Mouse (Mus musculus) cerebellum, postnatal 14 days (tissue): ENCODE measurements at regions not wholly inside any gene's neighbourhood (a gene's known extent, or its start where the extent isn't known, plus 50 kb on each side); places are given as distances from the start of the nearest gene placed in this dataset.

Source experiments
- DNase-seq, 2 experiments: peaks; one replicate each; pipeline ENCODE4 v3.0.0; 2021; ENCODE audit warnings: mixed read lengths in 2 of 2

DNA sequence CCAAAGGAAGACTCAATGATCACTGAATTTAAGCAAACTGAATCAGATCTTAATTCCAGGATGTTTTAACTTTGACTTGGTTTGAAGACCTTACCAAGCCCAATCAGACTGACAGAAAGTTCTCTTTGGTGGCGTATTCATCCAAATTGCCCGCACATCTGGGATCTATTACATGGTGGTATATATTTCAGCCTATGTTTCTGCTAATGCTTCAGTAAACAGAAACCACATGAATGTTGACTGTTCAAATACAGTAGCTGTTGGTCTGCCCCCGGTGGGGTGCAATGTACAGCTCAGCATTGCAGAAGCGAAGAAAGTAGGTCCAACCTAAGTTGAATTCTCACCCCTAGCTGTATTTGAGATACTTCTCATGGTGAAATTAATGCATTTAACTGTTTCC, 346.5 kb downstream of the Nuak1 start:
- no peak for DNase-seq

DNA sequence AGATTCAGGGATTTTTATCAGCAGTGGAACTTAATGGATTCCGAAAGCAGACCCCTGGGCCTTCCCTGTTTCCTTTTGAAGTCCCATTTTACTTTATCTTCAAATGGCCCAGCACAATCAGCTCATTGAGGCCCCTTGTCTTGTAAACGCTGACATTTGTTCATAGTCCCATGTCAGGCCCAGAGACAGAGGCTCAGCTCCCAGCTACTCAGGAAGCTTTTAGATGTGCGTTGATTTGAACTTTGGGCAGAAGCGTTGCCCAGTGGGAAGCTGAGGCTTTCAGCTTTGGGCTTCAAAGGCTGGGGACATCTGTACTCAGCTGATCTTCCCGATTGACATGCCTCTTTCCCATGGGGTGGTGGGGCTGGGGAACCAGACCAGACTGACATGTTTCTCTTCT, 343.2 kb downstream of the Nuak1 start:
- DNase-seq: no peak

DNA sequence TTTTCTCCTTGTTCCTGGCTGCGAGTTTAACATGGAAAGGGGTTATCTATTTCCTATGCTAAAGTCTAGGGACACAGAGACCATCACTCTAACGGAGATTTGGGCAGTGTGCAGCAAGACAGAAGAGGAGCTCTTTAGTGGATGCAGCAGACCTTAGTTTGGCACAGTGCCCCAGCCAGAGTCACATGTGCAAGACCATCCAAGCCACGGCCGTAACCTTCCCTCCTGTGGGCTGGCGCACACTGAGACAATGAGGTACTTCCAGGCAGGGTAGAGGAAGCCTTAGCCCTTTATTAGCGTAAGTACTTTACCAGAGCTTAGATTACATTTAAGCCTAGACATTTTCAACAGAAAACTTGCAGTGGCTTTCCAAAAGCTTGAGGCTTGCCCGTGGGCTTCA, 336.4 kb downstream of the Nuak1 start:
- DNase-seq: peak; percentile 45 to 62

DNA sequence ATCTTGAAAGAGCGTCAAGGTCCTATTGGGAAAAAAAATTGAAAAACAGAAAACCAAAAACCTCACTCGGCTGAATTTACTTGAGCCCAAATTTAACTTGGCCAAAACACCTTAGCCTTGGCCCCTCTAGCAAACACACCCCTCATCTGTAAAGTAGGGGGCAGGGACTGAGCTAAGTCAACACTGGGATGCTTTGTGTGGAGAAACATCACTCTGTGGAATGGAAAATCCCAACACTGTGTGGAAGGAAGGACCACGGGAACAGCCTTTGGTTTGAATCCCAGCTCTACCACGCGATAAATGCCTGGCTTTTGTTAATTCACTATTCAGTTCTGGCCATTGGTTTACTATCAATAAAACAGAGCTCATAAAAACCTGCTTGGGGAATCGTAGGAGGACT, 335.8 kb downstream of the Nuak1 start:
- no peak for DNase-seq

GRCm38 (mm10) chr10:84109680-84110371, 330.6 kb downstream of the Nuak1 start:
- DNase-seq: no peak

DNA sequence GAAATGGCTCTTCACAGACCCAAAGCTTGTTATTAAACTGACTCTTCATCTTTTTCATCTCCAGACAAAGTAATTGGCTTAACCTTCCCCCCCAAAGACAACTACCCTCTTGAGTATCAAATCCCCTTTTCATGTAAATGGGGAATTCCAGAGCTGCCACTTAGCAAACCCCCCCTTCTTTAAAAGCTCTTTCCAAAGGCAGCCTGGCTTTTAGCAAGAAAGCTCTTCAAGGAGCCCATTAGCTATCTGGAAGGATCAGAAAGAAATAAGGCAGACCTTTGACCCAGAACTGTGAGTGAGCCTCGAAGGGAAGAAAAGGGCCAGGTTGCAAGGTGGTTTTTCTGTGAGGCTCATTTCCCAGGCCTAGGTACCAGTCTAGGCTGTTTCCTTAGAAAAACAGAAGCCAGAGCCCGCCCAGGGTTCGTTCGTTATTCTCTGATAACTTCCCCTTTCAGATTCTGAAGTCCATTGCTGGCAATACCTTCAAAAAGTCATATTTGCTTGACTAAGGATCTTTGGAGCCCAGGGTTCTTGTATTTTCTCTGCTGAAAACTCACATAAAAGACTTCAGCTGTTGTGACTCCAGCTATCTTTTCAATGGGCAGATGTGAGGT, 329.9 kb downstream of the Nuak1 start:
- no peak for DNase-seq

- DNase-seq: no peak
Observed at GRCm38 (mm10) chr10:84111502-84111901, 328.9 kb downstream of the Nuak1 start.

DNA sequence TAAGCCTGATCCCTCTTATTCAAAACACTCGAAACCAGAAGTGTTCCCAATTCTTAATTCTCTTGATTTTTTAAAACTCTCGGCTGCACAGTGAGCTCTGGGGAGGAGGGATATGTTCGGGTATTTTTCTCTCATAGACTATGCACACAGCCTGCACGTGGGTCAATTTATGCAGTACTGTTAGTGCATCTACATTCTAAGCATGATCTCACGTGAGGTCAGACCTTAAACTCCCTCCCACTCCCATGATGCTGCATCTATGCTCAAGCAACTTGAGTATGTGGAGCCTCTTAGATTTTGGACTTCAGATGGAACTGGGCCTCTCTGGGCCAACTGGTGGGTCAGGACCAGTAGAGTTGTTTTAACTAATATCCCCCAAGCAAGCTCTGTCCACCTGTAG, 328.5 kb downstream of the Nuak1 start:
- DNase-seq: no peak

- DNase-seq: no peak
Observed at GRCm38 (mm10) chr10:84119952-84120550, 320.3 kb downstream of the Nuak1 start.

DNA sequence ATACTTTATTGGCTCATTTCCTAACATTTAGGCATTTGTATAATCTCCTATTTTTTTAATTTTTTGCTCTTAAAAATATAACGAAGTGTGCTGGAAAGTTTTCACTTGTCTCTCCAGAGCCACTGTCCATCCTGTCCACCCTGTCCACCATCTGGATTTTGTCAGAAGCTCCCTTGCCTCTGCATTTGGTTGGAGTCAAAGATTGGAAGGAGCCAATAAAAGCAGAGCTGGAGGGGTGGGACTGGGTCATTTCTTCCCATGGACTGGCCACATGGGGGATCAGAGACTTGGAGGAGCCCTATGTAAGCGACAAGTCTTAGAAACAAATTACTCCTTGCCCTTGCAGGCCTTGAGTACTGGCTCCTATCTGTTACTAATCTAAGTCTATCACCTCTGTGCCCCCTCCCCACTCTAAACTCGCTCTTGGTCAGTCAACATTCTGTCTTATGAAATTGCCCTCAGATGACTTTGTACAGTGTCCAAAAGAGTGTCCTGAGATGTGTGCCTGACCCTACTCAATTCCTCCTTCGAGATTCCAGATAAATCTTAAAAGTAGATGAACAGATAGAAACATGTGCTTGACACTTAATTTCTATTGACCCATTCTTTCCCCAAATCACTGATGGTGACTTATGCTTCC, 303.3 kb downstream of the Nuak1 start:
- no peak for DNase-seq

DNA sequence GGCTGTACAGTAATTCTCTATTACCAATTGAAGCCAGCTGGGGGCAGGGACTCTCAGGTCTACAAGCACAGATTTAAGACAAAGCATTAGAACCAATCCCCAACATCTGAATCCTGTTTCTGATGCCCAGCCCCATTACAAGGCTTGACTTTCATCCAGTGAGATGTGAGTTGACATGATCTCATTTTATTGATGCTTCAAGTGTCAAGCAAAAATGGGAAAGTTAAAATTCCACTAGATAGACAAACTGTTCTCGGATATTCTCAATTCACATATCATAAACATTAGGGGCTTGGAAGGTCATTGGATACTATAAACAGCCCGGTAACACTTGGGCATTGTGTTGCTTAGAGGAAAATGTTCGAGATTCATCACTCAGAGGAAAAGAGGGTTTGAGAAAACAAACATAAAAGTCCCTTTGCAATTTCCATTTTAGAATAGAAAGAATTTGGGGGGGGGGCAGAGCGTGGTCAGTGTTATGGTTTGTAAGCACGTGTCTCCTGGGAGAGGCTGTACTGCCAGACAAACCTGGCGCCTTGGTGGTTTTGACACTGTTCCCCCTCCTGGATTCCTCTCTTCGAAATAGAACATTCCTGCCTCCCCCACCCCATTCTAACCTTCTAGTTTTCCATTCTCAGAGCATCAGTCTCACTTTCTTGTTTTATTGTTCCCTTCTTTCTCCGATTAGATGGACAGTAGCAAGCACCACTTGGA, 297.5 kb downstream of the Nuak1 start:
- DNase-seq: no peak

DNA sequence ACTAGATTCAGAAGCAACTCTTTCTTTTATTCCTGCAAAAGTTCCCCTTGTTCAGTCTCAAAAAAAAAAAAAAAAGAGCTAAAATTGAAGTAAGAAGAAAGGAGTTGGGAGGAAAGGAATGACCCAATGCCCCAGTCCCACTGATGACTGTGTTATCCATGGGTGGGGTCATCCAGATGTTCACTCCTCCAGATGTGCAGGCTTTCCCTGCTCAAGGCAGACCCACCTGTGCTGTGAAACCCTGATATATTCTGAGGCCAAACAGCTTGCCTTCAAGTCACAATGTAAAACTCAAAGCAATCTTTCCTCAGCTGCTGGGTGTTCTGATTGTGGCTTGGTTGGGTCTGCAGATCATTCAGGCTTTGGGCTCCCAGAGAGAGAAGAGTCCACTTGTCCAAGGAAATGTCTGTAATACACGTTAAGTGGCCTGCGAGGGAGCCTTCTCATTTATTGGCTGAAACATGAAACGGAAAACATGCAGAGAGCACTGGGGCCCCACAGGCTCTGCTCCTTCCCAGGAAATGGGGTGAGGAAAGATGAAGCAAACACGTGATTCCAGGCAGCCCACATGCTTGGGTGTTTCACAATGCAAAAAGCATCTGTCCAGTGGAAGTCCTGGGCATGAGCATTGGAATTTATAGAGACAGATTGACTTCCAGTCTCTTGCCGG, 296.6 kb downstream of the Nuak1 start:
- no peak for DNase-seq

- no peak for DNase-seq
Observed at GRCm38 (mm10) chr10:84144344-84144687, 296.1 kb downstream of the Nuak1 start.

DNA sequence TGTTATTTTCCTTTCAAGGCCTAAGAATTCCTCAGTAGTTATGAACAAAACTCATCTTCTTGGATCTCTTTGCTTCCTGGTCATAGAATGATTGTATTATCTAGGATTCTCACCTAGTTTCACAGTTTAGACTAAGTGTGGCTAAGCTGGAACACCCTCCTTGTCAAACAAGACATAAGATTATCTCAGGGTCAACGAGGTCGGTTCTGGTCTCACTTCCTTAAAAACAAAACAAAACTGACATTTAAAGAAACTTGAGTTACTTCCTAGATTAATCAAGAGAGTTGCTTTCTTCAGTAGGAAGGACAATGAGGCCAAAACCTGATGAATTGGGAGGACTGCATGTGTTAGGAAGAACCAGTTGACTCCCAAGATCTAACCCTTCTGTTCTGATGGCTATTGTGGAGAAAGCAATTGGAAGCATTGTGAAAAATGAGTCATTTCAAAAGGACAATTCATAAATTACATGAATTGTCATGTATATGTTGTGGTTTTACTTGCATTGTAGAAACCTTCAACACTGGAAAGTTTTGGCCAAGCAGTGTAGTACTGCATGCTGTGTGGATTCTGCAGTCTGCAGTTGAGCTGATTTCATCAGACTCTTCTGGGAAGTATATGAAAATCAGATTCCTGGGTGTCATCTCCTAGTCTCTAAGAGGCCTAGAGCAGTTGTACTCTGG, 293.0 kb downstream of the Nuak1 start:
- DNase-seq: no peak

DNA sequence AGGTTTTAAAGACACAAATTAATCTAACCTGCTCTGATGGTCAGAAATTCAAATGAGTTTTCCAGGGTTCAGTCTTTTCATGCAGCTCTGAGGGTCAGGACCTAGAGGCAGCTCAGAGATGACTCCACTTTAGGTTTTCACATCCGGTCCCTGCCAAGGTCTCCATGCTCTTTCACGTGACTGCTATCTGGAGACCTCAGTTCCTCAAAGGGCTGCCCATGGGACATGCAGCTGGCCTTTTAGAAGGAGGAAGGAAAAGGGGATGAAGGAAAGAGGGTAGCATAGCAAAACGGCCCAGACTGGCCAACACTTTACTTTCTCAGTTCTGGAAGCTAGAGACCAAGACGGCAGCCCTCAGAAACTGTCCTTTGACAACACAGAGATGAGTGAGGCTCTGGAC, 276.6 kb downstream of the Nuak1 start:
- DNase-seq: no peak

- no peak for DNase-seq
Observed at GRCm38 (mm10) chr10:84165832-84166567, 274.4 kb downstream of the Nuak1 start.

DNA sequence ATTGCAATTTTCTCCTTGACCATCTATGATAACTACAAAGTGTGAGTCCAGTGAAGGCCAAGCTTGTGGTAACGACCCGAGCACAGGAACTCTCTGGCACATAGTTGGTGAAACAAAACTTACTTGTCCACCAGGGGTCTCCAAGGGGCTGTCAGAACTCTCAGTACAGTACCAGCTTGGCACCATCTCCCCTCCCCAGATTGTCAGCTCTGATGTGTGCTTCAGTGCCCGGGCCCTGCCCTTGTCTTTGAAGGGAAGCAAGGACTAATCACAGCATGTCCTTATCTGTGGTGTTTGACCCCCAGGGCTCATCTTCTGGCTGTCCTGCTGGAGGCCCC, 273.9 kb downstream of the Nuak1 start:
- DNase-seq: peak; percentile 81 to 86

DNA sequence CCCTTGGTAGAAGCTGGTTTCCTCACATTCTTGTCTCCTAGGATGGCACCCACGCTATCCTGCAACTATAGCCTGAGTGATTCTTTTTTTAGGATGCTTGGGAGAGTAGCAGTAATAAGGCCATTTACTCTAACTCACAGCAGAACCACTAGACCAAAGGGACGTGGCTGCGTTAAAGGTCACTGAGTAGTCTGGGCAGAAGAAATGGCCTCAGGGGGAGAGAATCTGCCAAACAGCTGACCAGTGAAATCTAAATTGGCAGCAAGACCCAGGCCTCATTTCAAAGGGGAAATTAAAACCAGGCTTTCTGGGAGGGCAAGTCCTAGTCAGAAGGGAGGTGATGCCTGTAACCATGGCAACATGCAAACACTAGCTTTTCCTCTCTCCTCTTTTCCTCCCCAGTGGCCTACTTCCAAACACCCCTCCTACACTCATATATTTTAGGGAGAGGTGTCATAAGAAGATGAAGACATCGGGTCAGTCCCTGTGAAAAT, 267.5 kb downstream of the Nuak1 start:
- peak; percentile 37 to 42 for DNase-seq

GRCm38 (mm10) chr10:84183239-84183638, 257.2 kb downstream of the Nuak1 start:
- DNase-seq: no peak

DNA sequence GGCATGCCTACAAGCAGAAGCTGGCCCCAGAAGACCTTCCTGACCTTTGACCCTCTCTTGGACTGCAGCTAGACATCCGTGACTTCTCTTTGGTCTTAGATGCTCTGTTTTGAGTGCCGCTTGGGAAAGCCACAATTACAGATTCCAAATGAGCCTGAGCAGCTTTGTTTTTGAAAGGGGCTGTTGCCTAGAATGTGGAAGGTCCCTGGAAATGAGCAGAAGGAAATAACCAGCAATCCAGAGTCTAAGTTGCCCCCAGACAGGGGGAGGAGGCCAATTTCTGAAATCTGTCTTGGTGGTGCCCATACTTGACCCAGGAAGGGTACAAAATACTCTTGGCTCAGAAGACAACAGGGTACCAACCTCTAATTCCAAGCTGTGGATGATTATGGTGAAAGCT, 253.9 kb downstream of the Nuak1 start:
- DNase-seq: no peak

GRCm38 (mm10) chr10:84199035-84199434, 241.4 kb downstream of the Nuak1 start:
- no peak for DNase-seq
